Mouse (Mus musculus) forebrain, embryonic 13.5 days (tissue): ENCODE measurements around the gene Tsku. TPM values are rescaled to one million over a fixed set of nuclear protein-coding genes. Genes with fewer than 3 reads are reported as not detected.

Source experiments
- polyA plus RNA-seq: library from polyadenylated mRNA; unstranded; fragments of >200 nt; fragmentation: Nextera tagmentation; extraction: Ambion mirVana; gene quantifications from 2 replicates; pipeline ENCODE4 v1.2.1, GENCODE M21; 2015

The Tsku gene
- polyA plus RNA-seq, 1 experiment from 2014 or later, result 6.4 TPM

Other genes starting within 250 kb of the Tsku start
- 11.8 and 14.2 TPM in 2 replicates for gene Myo7a, start 241.8 kb downstream of the Tsku start, polyA plus RNA-seq
- gene Omp, start 215.8 kb downstream of the Tsku start, polyA plus RNA-seq, result 0.42 and 0.52 TPM in 2 replicates
- 9.3 and 10.0 TPM in 2 replicates for gene Capn5, start 183.1 kb downstream of the Tsku start, polyA plus RNA-seq
- 0.09 and 0.12 TPM in 2 replicates for gene B3gnt6, start 161.8 kb downstream of the Tsku start, polyA plus RNA-seq
- 9.3 and 12.8 TPM in 2 replicates for gene Acer3, start 40.1 kb downstream of the Tsku start, polyA plus RNA-seq
- not detected in 2 replicates for gene Gucy2d, start 79.1 kb upstream of the Tsku start, polyA plus RNA-seq
- 1.8 and 2.1 TPM in 2 replicates for gene Lrrc32, start 128.0 kb upstream of the Tsku start, polyA plus RNA-seq